Mouse (Mus musculus) layer of hippocampus, adult 11-12 months (tissue): ENCODE results near the gene Kcnj14.

Experiments used
- DNase-seq: peaks from one replicate; pipeline ENCODE4 v3.0.0; 2022; ENCODE audit warnings: low spot score

The Kcnj14 gene

DNA sequence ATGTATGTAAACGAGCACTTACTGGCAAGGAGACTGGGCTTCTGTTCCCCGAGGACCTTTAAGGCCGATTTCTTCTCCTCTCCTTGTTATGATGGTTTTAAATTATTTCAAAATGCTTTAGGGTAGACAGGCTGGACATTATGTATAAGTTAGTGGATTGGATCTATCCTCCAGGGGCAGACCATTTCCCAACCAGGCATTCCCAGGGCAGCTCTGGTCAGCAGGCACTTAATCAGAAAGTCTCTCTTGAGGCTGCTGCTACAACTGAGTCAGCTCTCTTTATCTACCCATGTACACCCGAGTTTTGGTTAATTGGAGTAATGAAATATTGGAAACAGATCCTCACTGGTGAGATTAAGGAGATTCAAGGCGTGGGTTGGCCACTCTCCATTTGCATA lies 6.5 kb upstream of the Kcnj14 start:
- no peak for DNase-seq

DNA sequence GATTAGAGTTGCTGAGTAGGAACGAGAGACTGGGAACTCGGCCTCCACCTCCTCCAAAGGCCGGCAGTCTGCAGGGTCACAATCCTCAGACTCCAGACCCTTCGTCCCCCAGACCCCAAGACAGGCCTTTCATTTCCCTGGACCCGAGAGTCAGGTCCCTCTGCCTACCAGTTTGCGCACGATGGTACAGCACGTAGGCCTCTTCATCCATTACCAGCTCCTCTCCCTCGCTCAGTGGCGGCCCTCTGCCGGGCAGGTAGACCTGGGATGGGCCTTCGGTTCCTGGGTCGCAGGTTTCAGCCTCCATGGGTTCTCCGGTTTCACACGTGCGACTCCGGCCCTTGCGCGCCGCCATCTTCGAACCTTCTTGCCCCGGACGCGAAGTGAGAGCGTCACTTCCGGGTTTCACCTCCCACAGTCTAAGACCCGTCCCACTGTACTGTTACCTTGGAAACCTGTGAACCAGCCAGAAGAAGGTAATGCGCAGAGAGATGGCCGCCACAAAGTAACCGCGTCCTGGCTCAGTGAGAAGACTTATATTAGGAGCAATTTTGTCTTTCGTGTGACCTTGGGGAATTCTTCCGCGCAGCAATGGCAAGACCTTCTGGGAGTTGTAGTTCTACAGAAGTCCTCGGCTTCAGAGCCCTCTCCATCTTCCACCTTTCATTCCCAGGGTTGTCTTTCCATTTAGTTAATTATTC lies 6.0 kb upstream of the Kcnj14 start, which contains the start of gene Grwd1:
TSS of gene Grwd1 (minus strand) at position 518 of the 701 bp plus-strand sequence.
- DNase-seq: peak; percentile 82

DNA sequence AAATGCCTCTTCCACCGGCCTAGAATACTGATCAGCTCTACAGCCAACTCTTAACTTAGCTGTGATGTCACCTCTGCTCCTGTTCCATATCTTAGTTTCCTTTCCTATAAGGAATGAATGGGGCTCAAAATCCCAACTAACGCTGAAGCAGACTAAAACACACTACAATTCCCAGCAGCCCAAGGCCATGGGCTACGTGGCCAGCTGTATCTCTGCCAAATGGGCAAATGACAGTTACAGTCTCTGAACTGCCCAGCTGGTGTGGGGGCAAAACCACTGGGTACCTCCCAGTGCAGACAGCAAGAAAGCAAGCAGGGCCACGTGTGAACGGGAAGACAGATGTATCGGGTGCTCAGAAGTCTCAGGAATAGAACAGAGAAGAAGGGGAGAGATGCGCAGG lies 2.0 kb upstream of the Kcnj14 start:
- DNase-seq: no peak

DNA sequence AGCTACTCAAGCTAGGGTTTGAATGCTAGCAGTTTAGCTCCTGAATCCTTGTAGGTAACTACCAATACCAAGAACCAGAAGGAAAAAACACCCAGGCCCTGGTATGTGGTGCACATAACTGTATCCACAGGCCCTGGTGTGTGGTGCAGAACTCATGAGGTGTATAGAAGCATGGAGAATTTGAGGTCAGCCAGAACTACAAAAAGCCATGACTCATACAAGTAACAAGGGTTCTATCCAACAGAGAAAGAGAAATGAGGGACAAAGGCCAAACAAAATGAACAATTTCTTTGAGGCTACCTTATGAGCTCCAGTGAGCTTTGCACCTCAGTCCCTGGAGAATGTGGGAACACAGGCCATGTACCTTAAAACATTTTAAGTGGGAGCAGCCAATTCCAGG lies 3.7 kb downstream of the Kcnj14 start:
- no peak for DNase-seq

DNA sequence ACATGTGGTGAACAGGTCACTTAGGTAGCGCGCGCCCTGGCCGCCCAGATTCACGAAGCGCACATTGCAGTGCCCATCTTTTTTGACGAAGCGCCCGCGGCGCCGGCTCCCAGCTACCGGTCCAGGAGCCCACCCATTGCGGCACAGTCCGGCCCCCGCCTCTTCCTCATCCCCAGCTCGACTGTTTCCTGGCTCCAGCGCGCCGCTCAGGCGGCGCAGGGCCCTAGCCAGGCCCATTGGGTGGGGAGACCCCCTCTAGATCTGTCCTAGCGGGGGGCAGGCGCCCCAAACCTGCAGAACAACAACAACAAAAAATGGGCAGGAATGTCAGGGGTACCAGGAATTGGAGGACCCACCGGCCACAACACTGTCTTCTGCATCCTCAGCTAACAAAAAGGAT lies 4.7 kb downstream of the Kcnj14 start:
- no peak for DNase-seq

DNA sequence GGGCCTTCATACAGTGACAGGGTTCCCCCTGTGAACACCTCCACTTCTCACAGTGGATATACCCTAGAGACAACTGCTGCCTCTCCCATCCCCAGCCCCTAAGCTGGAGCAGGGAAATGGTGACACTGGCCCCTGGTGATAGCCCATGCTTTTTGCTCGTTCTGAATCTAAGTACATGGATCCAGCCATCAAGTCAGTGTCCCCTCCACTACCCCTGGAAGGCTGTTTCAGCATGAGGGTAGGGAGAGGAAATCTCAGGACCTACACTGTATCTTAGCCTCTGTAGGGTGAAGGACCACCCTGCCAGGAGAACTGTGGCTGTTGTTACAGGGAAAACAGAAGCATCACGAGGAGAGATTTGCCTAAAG lies 8.6 kb downstream of the Kcnj14 start:
- DNase-seq: no peak

DNA sequence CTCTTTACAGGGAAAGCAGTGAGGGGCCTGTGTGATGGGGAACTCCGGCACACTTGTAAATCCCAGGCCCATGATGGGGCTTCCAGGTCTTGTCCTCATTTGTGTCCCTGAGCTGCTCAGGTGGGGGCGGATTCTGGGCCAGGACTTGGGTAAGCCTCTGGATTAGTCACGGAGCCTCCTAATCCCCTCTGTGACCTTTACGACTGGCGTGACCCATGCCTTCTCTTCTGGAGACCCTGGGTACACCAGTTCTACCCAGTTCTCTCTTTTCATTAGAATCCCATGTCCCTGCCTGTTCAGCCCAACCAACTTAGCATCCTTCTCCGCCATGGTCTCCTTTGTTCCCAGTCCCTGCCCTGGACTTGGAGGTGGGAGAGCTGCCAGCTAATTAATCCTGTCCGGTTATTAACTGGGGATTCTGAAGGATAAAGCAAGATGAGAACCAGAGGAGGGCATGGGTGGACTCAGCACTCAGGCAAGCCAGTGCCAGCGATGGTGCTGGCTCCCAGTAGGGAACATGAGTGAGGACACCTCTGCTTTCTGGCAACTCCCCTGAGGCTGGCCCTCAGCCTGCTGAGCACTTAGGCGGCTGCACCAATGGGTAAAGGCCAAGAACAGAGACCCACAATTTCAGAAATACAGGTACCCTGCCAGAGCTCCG lies 9.1 kb downstream of the Kcnj14 start:
- no peak for DNase-seq

DNA sequence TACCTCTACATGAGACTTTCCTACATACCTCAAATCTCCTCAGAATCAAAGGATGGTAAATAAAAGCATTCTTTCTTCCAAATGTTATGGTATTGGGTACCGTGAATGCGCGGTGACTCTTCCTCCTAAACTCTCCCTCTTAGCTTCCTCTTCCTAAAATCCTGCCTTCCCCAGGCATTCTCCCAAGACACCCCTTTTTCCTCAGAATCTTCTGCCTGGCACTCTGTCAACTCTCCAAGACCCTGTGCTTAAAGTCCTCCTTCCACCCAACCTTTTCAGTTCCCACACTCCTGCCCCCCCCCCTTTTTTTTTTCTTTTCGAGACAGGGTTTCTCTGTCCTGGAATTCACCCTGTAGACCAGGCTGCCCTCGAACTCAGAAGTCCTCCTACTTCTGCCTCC lies 9.7 kb downstream of the Kcnj14 start:
- DNase-seq: no peak

DNA sequence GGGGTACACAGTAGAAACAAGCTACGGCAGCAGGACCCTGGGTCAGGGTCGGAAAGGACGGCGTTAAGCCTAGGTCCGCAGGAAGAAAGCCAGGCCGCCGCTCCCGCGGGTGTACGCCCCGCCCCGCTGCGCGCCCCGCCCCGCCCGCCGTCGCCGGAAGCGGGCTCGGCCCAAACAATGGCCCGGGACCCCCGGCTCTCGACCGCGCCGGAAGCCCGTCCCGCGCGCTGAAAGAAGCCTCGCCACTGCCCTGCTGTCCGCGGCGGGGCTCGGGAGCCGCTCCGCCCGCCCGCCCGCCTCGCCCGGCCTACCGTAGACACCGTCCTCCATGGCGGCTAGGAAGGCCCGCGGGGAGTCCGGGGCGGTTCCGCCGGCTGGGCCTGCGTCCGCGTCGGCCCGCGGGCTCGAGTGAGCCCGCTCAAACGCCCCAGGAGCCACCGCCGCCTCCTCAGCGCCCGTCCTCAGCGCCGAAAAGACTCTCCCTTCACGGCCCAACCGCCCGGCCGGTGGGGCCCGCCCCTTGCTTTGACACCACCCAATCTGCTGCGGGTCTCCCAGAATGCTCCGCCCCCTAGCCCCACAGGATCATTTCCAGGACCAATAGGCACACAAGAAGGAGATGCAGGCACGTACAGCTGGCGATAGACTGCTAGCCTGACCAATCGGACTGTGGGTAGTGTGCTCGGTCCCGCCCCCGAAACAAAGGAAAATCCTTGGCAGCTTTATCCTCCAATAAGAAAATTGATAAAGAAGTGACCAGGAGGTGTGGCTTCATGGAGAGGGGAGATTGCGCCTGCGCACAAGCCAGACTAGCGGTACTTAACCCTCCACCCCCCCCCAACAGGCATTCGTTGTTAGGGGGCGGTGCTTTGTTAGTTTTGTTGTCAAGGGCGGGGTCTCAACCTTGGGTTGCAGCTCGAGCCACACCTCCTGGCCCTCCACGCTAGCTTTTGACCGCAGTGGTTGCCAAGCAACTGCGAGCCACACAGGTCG lies 10.5 kb downstream of the Kcnj14 start, which contains the start of gene Cyth2:
TSS of gene Cyth2 (minus strand) at position 795 of the 993 bp plus-strand sequence.
- DNase-seq: peak; percentile 100

DNA sequence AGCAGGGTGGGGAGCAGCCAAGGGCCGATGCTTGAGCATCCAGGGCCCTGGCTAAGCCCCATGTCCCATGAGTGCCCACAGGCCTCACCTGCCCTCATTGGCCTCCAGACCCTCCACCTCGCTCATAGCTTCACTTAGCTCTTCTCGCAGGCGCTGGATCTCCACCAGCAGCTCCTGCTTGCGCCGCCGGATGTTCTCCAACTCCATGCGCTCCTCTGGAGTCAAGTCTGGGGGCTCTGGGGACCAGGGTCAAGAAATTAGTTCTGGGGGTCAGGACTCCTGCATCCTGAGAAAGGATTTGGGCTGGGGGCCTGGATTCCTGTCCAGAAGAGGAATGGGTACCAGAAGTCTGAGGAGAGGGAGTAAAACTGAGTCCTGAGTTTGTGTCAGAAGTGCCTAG lies 11.7 kb downstream of the Kcnj14 start:
- no peak for DNase-seq

DNA sequence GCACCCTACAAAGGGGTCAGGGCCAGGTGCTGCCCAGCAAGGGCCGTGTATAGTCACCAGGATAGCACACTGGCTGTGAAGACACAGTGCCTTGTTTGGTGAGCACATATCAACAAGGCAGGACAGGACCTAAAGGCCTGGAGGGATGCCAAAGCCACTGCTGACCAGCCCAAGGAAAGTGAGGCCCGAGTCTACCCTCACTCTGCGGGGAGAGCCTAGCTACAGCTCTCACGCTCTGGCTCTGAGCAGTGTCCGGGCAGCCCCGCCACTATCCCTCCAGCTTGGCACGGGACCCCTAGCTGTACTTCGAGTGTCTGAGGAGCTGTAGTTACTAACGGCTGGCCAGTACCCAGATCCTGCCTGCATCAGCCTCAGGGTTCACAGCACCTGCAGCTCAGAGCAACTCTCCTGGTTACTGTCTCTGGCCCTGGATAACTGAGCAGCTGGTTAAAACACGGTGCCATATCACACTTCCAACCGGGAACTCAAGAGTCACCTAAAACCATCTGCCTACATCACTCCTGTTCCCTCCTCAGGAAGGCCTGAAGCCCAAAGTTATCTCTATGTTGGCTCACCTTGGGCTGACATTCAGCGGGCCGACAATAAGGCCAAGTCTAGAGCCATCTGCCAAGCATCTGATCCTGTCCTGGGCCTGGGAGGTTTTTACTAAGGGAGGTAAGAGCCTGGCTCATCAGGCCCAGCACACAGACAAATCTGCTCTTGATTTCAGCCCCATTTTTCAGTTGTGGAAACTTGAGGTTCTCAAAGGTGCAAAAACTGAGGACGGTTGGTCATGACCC lies 15.1 kb downstream of the Kcnj14 start:
- no peak for DNase-seq

DNA sequence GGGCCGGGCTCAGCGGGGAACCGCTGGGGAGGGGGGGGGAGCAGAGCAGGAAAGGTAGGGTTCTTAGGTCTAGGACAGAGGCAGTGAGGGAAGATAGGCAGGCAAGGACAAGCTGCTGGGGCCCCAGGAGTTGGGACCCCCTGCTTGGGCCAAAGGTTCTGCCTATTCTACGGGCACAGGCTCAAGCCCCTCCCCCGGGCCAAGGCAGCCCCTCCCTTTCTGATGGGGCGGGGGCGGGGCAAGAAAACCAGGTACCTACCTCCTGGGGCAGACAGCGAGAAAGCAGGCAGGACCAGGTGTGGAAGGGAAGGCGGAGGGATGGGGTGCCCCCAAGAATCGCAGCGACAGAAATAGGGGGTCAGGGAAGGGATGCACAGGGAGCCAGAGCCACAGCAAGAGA lies 16.1 kb downstream of the Kcnj14 start:
- no peak for DNase-seq

DNA sequence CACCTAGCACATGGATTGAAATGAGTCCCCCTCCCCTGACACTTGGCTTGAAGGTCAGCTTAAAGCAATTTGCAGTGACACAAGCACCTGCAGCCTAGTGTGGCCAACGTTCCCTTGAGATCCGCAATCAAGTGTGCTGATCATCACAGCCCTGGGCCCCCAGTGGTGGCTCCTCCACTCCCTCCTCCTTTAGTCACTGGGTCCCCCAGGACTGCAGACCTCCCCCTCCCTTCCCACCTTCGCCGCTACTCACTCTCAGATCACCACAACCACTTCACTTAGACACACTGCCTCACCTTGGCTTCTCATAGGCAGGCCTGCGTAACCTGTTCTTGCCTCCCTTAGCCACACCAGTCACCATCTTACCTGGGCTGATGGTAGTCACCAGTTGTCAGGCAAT lies 18.6 kb downstream of the Kcnj14 start:
- DNase-seq: no peak

DNA sequence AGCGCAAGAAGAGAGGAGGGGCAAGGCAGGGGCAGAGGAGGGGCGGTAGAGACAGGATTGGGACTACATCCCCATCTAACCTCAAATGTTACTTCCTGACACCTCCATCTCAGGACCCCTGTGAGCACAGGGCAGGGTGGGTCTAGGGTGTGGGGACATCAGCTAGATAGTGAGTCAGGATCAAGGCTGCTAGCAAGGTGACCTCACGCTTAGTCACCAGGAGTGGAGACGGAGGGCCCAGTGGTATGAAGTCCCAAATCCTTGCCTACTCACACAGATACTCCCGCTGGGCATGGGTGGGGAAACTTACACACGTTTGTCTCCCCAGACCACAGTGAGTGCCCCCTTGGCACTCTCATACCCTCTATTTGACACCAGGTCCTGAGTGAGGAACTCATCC lies 22.0 kb downstream of the Kcnj14 start:
- DNase-seq: no peak

DNA sequence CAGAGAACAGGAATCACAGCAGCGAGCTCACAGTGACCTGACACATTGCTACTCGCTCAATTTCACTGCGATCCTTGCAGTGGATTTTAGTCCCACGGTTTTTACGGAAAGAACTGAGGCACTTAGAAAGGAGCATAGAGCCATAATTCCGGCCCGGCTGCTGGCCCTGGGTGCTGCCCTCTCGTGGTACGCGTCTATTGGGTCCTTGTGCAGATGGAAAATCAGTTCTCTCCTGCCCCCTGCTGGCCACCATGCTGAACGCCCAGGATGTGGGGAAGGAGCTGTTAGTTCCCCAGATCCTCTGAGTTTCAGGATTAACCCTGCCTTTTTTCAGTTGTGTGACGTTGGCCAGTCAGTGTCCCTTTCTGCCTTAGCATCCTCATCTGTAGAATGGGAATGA lies 23.2 kb downstream of the Kcnj14 start:
- DNase-seq: peak; percentile 94

DNA sequence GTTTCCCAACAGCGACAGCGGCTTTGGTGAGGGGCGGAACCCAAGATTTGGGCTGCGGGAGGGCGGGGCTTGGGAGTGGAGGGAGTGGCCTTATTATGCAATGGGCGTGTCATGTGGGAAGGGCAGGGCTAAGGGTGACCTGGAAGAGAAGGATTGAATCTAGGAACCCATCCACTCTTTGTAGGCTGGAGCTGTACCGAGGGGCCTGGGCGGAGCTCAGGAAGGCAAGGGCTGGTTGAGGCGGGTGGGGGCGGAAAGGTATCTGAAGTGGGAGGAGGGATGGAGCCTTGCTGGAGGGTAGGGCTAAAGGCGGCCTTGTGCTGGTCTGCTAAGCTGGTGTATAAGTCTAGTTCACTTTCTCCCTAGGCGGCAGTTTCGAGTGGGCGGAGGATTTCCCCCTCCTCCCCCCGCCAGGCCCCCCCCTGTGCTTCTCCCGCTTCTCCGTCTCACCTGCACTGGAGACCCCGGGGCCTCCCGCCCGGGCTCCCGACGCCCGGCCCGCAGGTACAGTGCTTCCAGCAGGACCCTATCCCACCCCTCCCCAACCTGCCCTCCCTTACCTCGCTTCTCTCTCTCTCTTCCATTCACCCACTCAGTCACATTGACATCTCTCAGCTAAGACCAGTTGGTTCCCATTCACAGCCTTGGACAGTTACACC lies 23.9 kb downstream of the Kcnj14 start:
- no peak for DNase-seq

DNA sequence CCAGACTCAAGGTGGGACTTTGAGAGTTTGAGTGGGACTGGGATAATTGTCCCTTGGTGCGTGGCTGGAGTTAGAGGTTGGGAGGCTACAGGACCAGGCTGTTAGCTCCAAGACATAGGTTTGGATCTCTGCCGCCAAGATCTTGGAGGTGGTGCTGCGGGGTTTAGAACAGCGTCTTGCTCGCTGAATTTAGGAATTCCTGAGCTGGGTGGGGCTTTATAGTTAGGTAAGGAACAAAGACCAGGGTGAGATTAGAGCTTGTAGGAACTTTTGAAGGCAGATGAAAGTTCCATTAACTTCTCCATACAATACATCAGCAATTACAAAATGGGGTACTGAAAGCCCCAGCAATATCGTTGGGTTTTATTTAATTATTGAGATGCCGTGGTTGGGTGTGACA lies 24.6 kb downstream of the Kcnj14 start:
- no peak for DNase-seq

DNA sequence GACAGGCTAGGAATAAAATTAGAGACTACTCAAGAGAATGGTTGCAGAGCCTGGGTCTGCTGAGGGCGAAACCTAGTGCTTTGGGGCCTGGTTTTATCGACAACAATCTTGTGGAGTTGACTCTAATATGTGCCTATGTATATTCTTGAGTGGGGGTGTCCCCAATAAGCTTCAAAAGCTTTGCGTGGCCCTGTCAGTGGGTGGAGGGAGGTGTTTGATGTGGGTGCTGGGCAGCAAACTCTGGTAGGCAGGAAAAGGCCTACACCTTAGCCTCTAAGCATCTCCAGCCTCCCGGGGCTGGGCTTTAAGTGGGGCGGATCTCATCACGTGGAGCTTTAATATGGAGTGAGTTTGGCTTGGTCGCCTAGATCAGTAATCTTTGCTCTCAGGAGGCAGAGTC lies 25.7 kb downstream of the Kcnj14 start:
- DNase-seq: no peak

DNA sequence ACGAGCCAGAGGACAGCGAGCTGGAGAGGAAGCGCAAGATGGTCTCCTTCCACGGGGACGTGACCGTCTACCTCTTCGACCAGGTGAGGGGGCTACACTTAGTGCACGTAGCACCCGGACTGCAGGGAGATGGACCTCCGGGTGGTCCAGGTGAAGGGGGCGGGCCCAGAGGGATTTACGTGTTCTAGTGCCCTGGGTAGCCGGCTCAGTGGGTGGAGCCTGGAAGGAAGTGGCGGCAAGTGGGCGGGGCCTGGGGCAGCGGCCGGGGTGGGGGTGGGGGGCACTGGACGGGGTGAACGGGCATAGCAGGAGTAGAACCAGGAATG lies 26.1 kb downstream of the Kcnj14 start:
- no peak for DNase-seq

DNA sequence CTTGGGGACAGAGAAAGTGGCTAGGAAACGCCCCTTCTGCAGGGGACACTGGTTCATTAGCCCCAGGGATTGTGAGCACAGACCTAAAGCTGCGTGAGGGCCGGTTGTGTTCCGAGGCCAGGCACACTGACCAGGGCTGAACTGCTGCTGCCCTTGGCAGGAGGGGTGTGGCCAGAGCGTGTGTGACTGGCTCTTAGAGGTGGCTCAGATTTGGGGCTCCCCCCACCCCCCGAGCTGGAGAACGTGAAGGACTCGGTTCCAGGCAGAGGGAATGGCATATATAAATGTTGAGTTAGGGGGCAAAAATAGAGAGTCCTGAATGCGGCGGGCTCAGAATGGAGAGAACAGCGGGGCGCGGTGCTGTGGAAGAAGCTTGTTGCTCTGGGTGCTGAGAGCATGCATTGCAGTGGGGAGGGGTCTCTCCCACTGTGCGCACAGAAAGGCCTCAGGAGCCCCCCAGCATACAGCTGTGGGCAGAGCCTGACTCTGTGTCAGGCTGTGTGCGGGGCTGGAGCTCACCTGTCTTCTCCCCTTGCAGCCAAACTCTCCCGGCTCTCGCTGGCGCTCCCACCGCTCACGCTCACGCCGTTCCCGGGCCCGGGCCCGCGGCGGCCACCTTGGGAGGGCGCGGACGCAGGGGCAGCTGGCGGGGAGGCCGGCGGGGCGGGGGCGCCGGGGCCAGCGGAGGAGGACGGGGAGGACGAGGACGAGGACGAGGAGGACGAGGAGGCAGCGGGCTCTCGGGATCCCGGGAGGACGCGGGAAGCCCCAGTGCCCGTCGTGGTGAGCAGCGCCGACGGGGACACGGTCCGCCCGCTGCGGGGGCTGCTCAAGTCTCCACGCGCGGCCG lies 26.7 kb downstream of the Kcnj14 start:
- no peak for DNase-seq

DNA sequence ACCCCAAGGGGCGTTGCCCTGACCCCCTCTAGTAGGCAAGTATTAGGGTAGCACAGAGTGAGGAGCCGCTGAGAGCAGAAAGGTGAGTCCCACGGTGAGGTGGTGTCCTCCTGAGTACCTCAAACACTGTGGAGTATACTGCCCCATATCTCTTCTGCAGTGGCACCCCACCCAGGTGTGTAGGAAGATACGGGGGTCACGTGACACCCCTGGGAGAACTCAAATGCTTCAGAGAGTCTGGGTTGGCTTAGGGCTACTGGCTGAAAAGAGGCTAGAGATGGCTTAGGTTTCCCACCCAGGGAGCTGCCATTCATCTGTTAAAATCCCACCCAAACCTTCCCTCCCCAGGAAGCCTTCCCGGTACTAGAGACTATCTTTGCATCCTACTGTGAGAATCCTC lies 27.6 kb downstream of the Kcnj14 start:
- DNase-seq: no peak
